Mouse (Mus musculus): ENCODE results near the gene Ms4a1. TPM values are rescaled to one million over a fixed set of nuclear protein-coding genes. Genes with fewer than 3 reads are reported as not detected.
"Not testable (repeated sequence)": the region's sequence is repeated elsewhere in the genome, so short reads cannot be mapped to it uniquely, and the experiment has no call there.

Gene Ms4a1
- under 1 TPM; 0.55 to 0.84 TPM for total RNA-seq (2021)

GRCm38 (mm10) chr19:11266052-11266845, at the start of gene Ms4a1:
TSS of gene Ms4a1 (minus strand) at chr19:11266241.
- DNase-seq: no peak
- intact Hi-C loops (cut with DNase I): no loop called here

DNA sequence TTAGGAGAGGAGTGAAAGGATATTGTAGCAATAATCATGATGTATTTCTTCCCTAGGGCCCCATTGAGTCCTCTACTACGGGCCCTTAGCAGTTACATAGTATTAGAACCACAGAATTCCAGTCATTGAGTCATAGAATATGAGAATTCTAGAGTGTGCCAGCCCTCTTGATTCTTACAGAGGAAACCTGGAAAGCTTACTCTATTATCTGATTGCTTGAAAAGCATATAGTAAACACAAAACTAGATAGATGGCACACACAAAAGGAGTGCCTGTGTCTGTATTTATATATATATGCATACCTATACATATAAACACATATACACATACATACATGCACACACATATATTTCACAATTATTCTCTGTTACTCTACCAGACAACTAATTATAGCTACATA, 48.3 kb upstream of the Ms4a1 start, which contains the start of gene Ms4a14:
Gene Ms4a14 (minus strand): TSS at position 101 of the 400 bp plus-strand sequence.
- intact Hi-C loops (cut with DNase I): no loop called here
- DNase-seq: no peak

DNA sequence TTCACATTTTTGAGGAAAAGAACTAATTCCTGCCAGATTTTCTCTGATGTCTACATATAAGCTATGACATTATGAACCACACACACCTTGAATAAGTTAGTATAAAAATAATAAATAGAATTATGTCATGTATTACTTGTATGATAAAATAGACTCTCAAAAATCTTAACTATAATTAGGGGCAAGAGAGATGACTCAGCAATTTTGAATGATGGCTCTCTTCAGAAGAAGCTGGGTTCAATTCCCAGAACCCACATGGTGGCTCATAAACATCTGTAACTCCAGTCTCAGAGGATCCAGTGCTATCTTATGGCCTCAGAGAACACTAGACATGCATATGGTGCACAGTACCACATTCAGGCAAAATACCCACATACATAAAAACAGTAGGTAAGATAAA, 42.8 kb upstream of the Ms4a1 start:
- DNase-seq: no peak
- intact Hi-C loops (cut with DNase I): no loop called here

- intact Hi-C loops (cut with DNase I); DNase-seq: not testable (repeated sequence)
Measured at GRCm38 (mm10) chr19:11299529-11299928, 33.5 kb upstream of the Ms4a1 start.

- intact Hi-C loops (cut with DNase I): no loop called here
- DNase-seq: no peak
Measured at GRCm38 (mm10) chr19:11298939-11299338, 32.9 kb upstream of the Ms4a1 start.

GRCm38 (mm10) chr19:11293616-11294015, 27.6 kb upstream of the Ms4a1 start:
- intact Hi-C loops (cut with DNase I); DNase-seq: not testable (repeated sequence)

- DNase-seq: peak; percentile 12 to 37
- intact Hi-C loops (cut with DNase I): no loop called here
Measured at GRCm38 (mm10) chr19:11292990-11293389, 26.9 kb upstream of the Ms4a1 start.

DNA sequence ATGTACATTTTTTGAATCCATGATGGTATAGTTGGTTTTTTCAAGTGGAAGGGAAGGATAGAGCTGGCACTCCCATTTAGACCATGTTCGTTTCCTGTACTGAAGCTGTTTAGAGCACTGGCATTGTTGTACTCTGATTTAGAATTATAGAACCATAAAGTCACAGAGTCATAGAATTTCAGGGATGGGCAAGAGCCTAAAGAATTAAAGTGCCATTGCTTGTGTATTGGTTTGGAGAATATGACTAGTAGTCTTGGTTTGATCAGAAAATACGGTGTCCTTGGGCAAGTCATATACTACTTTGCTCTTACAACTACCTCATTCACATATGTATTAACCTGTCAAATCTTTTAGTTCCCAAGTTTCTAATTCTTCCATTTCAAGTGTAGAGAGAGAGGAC, 17.7 kb upstream of the Ms4a1 start, which contains the start of gene Ms4a5:
Gene Ms4a5 (minus strand): TSS at position 101 of the 400 bp plus-strand sequence.
- DNase-seq: no peak
- intact Hi-C loops (cut with DNase I): no loop called here

DNA sequence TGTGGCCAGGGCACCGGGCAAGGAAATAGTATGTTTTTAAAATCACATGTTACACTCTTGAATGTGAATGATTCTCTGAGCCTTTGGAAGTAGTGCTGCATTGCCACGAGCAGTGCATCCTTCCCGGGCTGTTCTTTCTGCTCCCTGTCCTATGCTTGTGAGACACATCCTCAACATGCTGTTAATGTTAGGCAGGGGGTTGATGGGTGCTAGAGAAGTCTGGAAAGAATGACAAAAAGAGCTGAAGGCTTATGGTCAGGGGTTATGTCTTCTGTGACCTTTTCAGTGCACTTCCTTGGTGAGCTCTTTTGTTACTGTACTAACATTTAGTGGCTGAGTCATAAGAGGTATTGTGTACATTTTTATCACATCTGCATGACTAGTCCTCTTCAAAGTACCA, 14.2 kb upstream of the Ms4a1 start:
- intact Hi-C loops (cut with DNase I): no loop called here
- no peak for DNase-seq

DNA sequence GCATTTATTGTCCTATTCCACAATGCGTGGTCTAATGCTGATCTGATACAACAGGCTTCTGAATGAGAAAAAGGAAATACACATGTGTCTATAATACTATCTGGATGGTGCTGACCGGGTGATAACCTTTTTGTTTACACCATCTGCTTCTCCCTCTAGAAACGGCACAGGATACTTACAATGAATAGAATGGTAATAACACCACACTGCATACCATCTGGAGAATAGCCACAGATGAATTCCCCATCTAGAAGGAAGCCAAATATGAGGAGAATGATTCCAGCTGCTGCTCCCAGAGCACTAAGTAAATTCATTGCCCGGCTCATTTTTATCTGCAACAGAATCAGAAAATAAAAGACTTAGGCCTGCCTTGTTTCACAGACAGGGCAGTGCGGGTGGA, 10.4 kb upstream of the Ms4a1 start:
- no peak for DNase-seq
- intact Hi-C loops (cut with DNase I): no loop called here

DNA sequence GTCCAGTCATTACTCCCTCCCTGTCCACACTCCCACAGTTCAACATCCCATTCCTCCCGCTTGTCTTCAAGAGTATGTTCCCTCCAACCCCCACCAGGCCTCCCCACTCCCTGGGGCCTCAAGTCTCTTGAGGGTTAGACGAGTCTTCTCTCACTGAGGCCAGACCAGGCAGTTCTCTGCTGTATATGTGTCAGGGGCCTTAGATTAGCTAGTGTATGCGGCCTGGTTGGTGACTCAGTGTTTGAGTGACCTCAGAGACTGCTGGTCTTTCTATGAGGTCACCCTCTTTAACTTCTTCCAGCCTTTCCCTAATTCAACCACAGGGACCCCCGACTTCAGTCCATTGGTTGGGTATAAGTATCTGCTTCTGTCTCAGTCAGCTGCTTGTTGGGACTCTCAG, 915 bp upstream of the Ms4a1 start:
- intact Hi-C loops (cut with DNase I): no loop called here

DNA sequence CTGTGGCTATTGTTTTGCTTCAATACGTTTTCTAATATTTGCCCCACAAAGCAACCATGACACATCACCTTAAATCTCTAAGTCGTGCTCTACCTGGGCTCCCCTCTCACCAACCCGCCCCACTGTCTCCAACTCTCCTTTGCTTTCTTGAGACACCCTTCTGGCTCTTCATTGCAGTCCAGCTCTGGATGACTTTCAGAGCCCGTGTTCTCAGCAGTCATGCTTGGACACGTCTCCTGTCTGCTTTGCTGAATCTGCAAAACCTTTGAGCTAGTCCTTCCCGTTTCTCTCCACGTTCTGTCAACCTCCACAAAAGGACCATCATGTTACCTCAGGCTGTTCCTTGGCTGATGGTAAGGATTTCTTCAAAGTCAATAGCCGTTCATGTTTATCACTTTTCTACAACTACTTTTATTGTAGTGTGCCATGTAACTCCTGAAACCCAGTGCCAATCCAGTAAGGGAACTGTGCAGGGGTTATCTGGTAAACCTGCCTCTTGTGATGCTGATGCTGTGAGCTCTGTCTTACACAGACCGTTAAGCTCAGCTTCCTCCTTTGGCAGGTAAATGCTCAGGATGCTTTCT, 1.3 kb downstream of the Ms4a1 start:
- intact Hi-C loops (cut with DNase I): no loop called here
- DNase-seq: no peak

More for the DNA sequence above, 915 bp upstream of the Ms4a1 start:
- DNase-seq: no peak

GRCm38 (mm10) chr19:11263549-11263948, 2.5 kb downstream of the Ms4a1 start:
- intact Hi-C loops (cut with DNase I): no loop called here
- no peak for DNase-seq

- intact Hi-C loops (cut with DNase I); DNase-seq: not testable (repeated sequence)
Measured at GRCm38 (mm10) chr19:11262932-11263331, 3.1 kb downstream of the Ms4a1 start.

- intact Hi-C loops (cut with DNase I): no loop called here
- no peak for DNase-seq
Measured at GRCm38 (mm10) chr19:11261522-11261921, 4.5 kb downstream of the Ms4a1 start.

- peak; percentile 17 to 21 for DNase-seq
- intact Hi-C loops (cut with DNase I): no loop called here
Measured at GRCm38 (mm10) chr19:11244230-11244629, 21.8 kb downstream of the Ms4a1 start.

GRCm38 (mm10) chr19:11242560-11242959, 23.5 kb downstream of the Ms4a1 start:
- intact Hi-C loops (cut with DNase I): no loop called here
- DNase-seq: no peak

GRCm38 (mm10) chr19:11235820-11236219, 30.2 kb downstream of the Ms4a1 start:
- intact Hi-C loops (cut with DNase I): no loop called here
- DNase-seq: no peak

DNA sequence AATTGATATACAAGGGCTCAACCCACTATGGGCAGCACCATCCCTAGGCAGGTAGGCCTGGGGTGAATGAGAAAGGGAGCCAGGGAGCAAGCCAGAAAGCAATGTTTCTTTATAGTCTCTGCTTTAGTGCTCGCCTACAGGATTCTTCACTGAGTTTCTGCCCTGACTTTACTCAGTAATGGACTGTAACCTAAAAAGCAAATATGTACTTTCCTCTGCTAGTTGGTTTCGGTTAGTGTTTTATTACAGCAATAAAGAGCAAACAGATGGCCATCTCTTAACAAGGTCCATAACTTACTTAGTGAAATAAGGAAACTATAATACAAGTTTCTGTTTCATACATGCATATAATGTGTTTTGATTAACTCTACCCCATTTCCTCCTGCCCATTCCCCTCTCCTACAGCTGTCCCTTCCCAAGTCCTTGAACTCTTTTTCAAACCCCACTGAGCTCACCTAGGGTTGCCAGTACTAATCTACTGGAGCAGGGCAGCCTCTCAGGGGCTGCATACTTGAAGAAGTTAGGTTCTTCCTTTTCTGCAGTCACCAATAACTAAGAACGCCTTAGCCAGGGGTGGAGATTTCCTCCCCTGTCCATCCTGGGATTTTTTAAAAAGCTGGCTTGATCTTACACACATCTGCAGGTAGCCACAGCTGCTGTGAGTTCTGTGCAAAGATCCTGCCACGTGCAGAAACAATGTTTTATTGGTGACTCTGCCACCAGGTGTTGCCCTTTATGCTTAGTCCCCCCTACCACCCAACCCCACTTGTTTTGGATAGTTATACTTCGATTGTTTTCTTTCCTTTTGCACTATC, 30.9 kb downstream of the Ms4a1 start:
- intact Hi-C loops (cut with DNase I): no loop called here
- DNase-seq: no peak

DNA sequence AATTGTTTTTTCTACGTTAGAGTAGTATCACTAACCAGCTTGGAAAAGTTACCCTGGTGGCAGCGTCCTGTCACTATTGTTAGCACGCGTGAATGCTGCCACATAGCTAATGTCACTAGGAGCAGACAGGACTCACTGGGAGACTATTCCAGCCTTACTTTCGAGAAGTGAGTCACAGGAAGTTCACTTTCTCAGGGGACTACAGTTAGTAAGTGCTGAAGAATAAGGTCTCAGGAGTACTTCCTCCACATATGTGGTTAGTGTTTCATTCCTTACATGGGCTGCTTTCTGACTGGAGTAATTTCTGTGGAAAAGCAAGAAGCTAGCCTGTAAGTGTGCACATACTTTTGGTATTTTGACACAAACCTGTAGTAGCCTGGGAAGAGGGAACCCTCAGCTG, 31.8 kb downstream of the Ms4a1 start:
- intact Hi-C loops (cut with DNase I): no loop called here
- DNase-seq: peak; percentile 5 to 9

DNA sequence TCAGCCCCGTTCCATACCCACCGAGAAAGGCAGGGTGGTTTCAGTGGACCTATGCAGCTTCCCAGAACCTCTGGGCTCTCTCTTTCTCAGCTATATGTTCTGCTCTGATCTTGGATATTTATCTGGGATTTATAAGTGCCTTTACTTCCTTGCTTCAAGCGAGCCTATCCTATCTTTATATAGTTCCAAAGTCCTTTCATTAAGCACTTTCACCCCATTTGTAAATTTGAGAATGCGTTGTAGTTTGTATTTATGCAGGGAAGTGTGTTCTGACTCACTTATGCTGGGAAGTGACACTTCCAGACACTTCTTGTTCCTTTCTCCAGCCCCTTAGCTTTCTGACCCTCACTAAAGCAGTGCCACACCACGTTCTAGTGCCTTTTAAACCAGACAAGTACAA, 33.7 kb downstream of the Ms4a1 start, which contains the start of gene Ms4a12:
Gene Ms4a12 (minus strand): TSS at position 101 of the 400 bp plus-strand sequence.
- intact Hi-C loops (cut with DNase I): no loop called here
- no peak for DNase-seq
